Mouse (Mus musculus): ENCODE results near the gene Gm10260. TPM values are rescaled to one million over a fixed set of nuclear protein-coding genes. Genes with fewer than 3 reads are reported as not detected.

Gm10260 gene
- polyA plus RNA-seq, 1 experiment from 2014 or later: 5.3 TPM

- peak overlapping the region; percentile 40 for H3K4me2 ChIP-seq
- no peak overlapping the region for H3K9ac ChIP-seq
- H3K27ac ChIP-seq: peak overlapping the region; percentile 68
- peak; percentile 90 for ATAC-seq
- no peak overlapping the region for H3K4me3 ChIP-seq
- WGBS (ENCODE audit: insufficient replicate concordance): 64% methylated on average over 3 of the region's 3 CpGs
- H3K9me3 ChIP-seq (replicated peaks): no peaks in the 10 kb centered on the region
- H3K27me3 ChIP-seq (replicated peaks): no peaks in the 10 kb centered on the region
- H3K36me3 ChIP-seq: no peaks in the 10 kb centered on the region
- H3K4me1 ChIP-seq: peaks cover 46% of the 10 kb centered on the region
These were observed 6.2 kb upstream of the Gm10260 start for GRCm38 (mm10) chr13:97766600-97766999.

GRCm38 (mm10) chr13:97765913-97766312, 5.5 kb upstream of the Gm10260 start:
- WGBS (ENCODE audit: insufficient replicate concordance): 43% methylated on average over 2 of the region's 2 CpGs
- ATAC-seq: peak; percentile 71
- H3K9me3 ChIP-seq (replicated peaks): no peaks in the 10 kb centered on the region
- no peaks in the 10 kb centered on the region for H3K27me3 ChIP-seq (replicated peaks)
- H3K9ac ChIP-seq: no peak overlapping the region
- H3K27ac ChIP-seq: peak overlapping the region; percentile 68
- H3K4me2 ChIP-seq: peak overlapping the region; percentile 40
- H3K4me1 ChIP-seq: peaks cover 53% of the 10 kb centered on the region
- H3K4me3 ChIP-seq: no peak overlapping the region
- no peaks in the 10 kb centered on the region for H3K36me3 ChIP-seq

- Histone ChIP-seq H3K9me3 (replicated peaks) (no peaks in the 10 kb centered on the region), H3K9ac (no peak overlapping the region), H3K4me3 (no peak overlapping the region), H3K4me1 (peaks cover 54% of the 10 kb centered on the region), H3K36me3 (no peaks in the 10 kb centered on the region), H3K27me3 (replicated peaks) (no peaks in the 10 kb centered on the region), H3K4me2 (no peak overlapping the region), H3K27ac (no peak overlapping the region)
- 73% methylated on average over 7 of the region's 7 CpGs for WGBS (ENCODE audit: insufficient replicate concordance)
- no peak for ATAC-seq
These were observed 3.6 kb upstream of the Gm10260 start for GRCm38 (mm10) chr13:97764067-97764466.

GRCm38 (mm10) chr13:97763436-97763835, 3.0 kb upstream of the Gm10260 start:
- no peaks in the 10 kb centered on the region for H3K27me3 ChIP-seq (replicated peaks)
- H3K9ac ChIP-seq: no peak overlapping the region
- H3K4me1 ChIP-seq: peaks cover 54% of the 10 kb centered on the region
- no peak overlapping the region for H3K27ac ChIP-seq
- ATAC-seq: no peak
- WGBS (ENCODE audit: insufficient replicate concordance): 85% methylated on average over 6 of the region's 6 CpGs
- H3K4me3 ChIP-seq: no peak overlapping the region
- H3K36me3 ChIP-seq: no peaks in the 10 kb centered on the region
- H3K9me3 ChIP-seq (replicated peaks): no peaks in the 10 kb centered on the region
- H3K4me2 ChIP-seq: no peak overlapping the region

- no peak for ATAC-seq
- H3K9ac ChIP-seq: no peak overlapping the region
- no peak overlapping the region for H3K4me3 ChIP-seq
- 69% methylated on average over 8 of the region's 8 CpGs for WGBS (ENCODE audit: insufficient replicate concordance)
- H3K4me1 ChIP-seq: peaks cover 48% of the 10 kb centered on the region
- H3K4me2 ChIP-seq: no peak overlapping the region
- H3K27me3 ChIP-seq (replicated peaks): no peaks in the 10 kb centered on the region
- H3K36me3 ChIP-seq: no peaks in the 10 kb centered on the region
- no peaks in the 10 kb centered on the region for H3K9me3 ChIP-seq (replicated peaks)
- H3K27ac ChIP-seq: no peak overlapping the region
These were observed 1.7 kb upstream of the Gm10260 start for GRCm38 (mm10) chr13:97762121-97762520.

GRCm38 (mm10) chr13:97757033-97757432, 3.4 kb downstream of the Gm10260 start:
- H3K4me2 ChIP-seq: no peak overlapping the region

GRCm38 (mm10) chr13:97756091-97756490, 4.3 kb downstream of the Gm10260 start:
- no peaks in the 10 kb centered on the region for H3K9me3 ChIP-seq (replicated peaks)
- H3K9ac ChIP-seq: no peak overlapping the region
- H3K4me1 ChIP-seq: 0 out of 2 replicates have a peak, but pooled peaks cover 14% of the 10 kb centered on the region
- H3K27me3 ChIP-seq (replicated peaks): no peaks in the 10 kb centered on the region
- no peak for ATAC-seq
- H3K36me3 ChIP-seq: no peaks in the 10 kb centered on the region
- H3K4me2 ChIP-seq: no peak overlapping the region
- no peak overlapping the region for H3K4me3 ChIP-seq
- 84% methylated on average over 6 of the region's 6 CpGs for WGBS (ENCODE audit: insufficient replicate concordance)
- H3K27ac ChIP-seq: no peak overlapping the region

More at GRCm38 (mm10) chr13:97757033-97757432, 3.4 kb downstream of the Gm10260 start:
- H3K36me3 ChIP-seq: no peaks in the 10 kb centered on the region
- H3K4me3 ChIP-seq: no peak overlapping the region
- H3K27me3 ChIP-seq (replicated peaks): no peaks in the 10 kb centered on the region
- no peak overlapping the region for H3K9ac ChIP-seq
- 81% methylated on average over 4 of the region's 4 CpGs for WGBS (ENCODE audit: insufficient replicate concordance)
- H3K27ac ChIP-seq: no peak overlapping the region
- ATAC-seq: no peak
- peaks cover 24% of the 10 kb centered on the region; the same call in 1 of the 2 replicates for H3K4me1 ChIP-seq
- no peaks in the 10 kb centered on the region for H3K9me3 ChIP-seq (replicated peaks)

- Histone ChIP-seq H3K9me3 (replicated peaks) (no peaks in the 10 kb centered on the region), H3K4me1 (peaks cover 7% of the 10 kb centered on the region; the same call in 1 of the 2 replicates), H3K4me3 (no peak overlapping the region), H3K27me3 (replicated peaks) (no peaks in the 10 kb centered on the region), H3K9ac (no peak overlapping the region), H3K4me2 (no peak overlapping the region), H3K27ac (no peak overlapping the region), H3K36me3 (no peaks in the 10 kb centered on the region)
- ATAC-seq: no peak
- WGBS (ENCODE audit: insufficient replicate concordance): 72% methylated on average over 4 of the region's 4 CpGs
These were observed 9.5 kb downstream of the Gm10260 start for GRCm38 (mm10) chr13:97750851-97751381.

GRCm38 (mm10) chr13:97747037-97747860, 13.2 kb downstream of the Gm10260 start:
- no peak overlapping the region for H3K4me2 ChIP-seq
- ATAC-seq: no peak

GRCm38 (mm10) chr13:97744669-97745068, 15.8 kb downstream of the Gm10260 start:
- ATAC-seq: no peak
- H3K9ac ChIP-seq: no peak overlapping the region
- H3K4me1 ChIP-seq: peaks cover 30% of the 10 kb centered on the region
- H3K4me2 ChIP-seq: no peak overlapping the region
- no peaks in the 10 kb centered on the region for H3K27me3 ChIP-seq (replicated peaks)
- H3K4me3 ChIP-seq: no peak overlapping the region
- H3K27ac ChIP-seq: peak overlapping the region; percentile 83; the same call in 1 of the 2 replicates
- H3K36me3 ChIP-seq: no peaks in the 10 kb centered on the region
- H3K9me3 ChIP-seq (replicated peaks): no peaks in the 10 kb centered on the region
- 84% methylated on average over 7 of the region's 7 CpGs for WGBS (ENCODE audit: insufficient replicate concordance)

More at GRCm38 (mm10) chr13:97747037-97747860, 13.2 kb downstream of the Gm10260 start:
- H3K4me3 ChIP-seq: no peak overlapping the region
- no peak overlapping the region; the same call in 1 of the 2 replicates for H3K9ac ChIP-seq
- H3K9me3 ChIP-seq (replicated peaks): no peaks in the 10 kb centered on the region
- 70% methylated on average over 20 of the region's 20 CpGs for WGBS (ENCODE audit: insufficient replicate concordance)
- H3K27me3 ChIP-seq (replicated peaks): no peaks in the 10 kb centered on the region
- no peak overlapping the region for H3K27ac ChIP-seq
- H3K36me3 ChIP-seq: no peaks in the 10 kb centered on the region
- peaks cover 26% of the 10 kb centered on the region for H3K4me1 ChIP-seq

- no peaks in the 10 kb centered on the region for H3K9me3 ChIP-seq (replicated peaks)
- H3K27me3 ChIP-seq (replicated peaks): no peaks in the 10 kb centered on the region
- 39% methylated on average over 2 of the region's 2 CpGs for WGBS (ENCODE audit: insufficient replicate concordance)
- H3K4me3 ChIP-seq: no peak overlapping the region
- H3K36me3 ChIP-seq: no peaks in the 10 kb centered on the region
- no peak for ATAC-seq
- peak overlapping the region; percentile 83 for H3K27ac ChIP-seq
- peaks cover 30% of the 10 kb centered on the region for H3K4me1 ChIP-seq
- H3K9ac ChIP-seq: peak overlapping the region; percentile 52
- peak overlapping the region; percentile 57 for H3K4me2 ChIP-seq
These were observed 16.4 kb downstream of the Gm10260 start for GRCm38 (mm10) chr13:97744036-97744435.

- Histone ChIP-seq H3K36me3 (no peaks in the 10 kb centered on the region), H3K9ac (peak overlapping the region; percentile 52), H3K9me3 (replicated peaks) (no peaks in the 10 kb centered on the region), H3K4me1 (peaks cover 30% of the 10 kb centered on the region), H3K27me3 (replicated peaks) (no peaks in the 10 kb centered on the region), H3K27ac (peak overlapping the region; percentile 83), H3K4me2 (peak overlapping the region; percentile 57), H3K4me3 (no peak overlapping the region)
- peak; percentile 97 for ATAC-seq
- 17% methylated on average over 3 of the region's 3 CpGs for WGBS (ENCODE audit: insufficient replicate concordance)
These were observed 17.0 kb downstream of the Gm10260 start for GRCm38 (mm10) chr13:97743229-97743988.

All from liver, embryonic 12.5 days (tissue).